Mouse (Mus musculus): ENCODE measurements at regions not wholly inside any gene's neighbourhood (a gene's known extent, or its start where the extent isn't known, plus 50 kb on each side); places are given as distances from the start of the nearest gene placed in this dataset.

DNA sequence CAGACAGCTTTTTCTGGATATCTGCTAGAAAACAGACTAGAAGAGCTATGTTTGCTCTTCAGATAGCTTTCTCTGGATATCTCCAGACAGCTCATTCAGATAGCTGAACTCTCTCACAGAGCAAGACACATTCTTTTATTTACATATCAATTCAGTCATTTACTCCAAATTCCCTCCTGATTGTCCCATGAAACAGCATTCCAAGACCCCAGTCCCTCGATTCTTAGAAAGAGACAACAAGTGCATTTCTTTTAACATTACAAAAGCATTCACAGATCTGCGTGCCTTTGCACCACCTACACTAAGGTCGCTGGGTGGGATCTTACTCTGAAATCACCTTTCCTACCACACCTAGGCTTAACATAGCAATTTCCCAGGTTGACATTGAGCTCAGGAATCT is 1039.5 kb upstream of the Ddx18 start:
- Histone ChIP-seq H3K4me1 (ENCODE audit: control insufficient read depth, insufficient read depth, low read length) (no peaks in the 10 kb centered on the region), H3K4me3 (ENCODE audit: insufficient read depth, low read depth, low read length) (no peak overlapping the region), H3K27ac (ENCODE audit: insufficient read depth, low read depth, low read length) (no peak overlapping the region)
- 67% methylated on average over 3 of the region's 3 CpGs for WGBS
- no peak for TF ChIP-seq POLR2A (IDR thresholded peaks at IDR 0.05; ENCODE audit: insufficient read depth, low read depth, low read length)
- TF ChIP-seq CTCF (IDR thresholded peaks at IDR 0.05; ENCODE audit: insufficient read depth, low read depth, low read length) = no peak

DNA sequence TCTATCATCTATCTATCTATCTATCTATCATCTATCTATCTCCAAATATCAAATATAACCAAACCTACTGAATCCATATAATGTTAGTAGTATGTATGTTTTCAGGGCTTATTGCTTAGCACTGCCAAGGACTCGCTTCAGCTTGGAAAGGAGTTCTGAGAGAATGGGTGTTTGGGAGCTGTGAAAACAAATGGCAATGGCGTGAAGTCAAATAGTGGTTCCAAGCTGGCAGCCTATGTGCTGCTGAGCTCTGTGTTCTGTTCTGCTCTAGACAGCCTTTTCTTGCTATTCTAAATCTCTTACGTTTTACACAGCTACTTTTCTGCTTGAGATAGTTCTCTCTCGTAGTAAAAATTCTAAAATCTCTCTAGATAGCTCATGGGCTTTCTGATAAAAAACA is 1008.2 kb upstream of the Ddx18 start:
- TF ChIP-seq POLR2A (IDR thresholded peaks at IDR 0.05; ENCODE audit: insufficient read depth, low read depth, low read length) = no peak
- TF ChIP-seq CTCF (IDR thresholded peaks at IDR 0.05; ENCODE audit: insufficient read depth, low read depth, low read length) = no peak
- 57% methylated on average over 4 of the region's 4 CpGs for WGBS
- H3K4me3 ChIP-seq (ENCODE audit: insufficient read depth, low read depth, low read length) = no peak overlapping the region
- H3K27ac ChIP-seq (ENCODE audit: insufficient read depth, low read depth, low read length) = no peak overlapping the region
- H3K4me1 ChIP-seq (ENCODE audit: control insufficient read depth, insufficient read depth, low read length) = no peaks in the 10 kb centered on the region

DNA sequence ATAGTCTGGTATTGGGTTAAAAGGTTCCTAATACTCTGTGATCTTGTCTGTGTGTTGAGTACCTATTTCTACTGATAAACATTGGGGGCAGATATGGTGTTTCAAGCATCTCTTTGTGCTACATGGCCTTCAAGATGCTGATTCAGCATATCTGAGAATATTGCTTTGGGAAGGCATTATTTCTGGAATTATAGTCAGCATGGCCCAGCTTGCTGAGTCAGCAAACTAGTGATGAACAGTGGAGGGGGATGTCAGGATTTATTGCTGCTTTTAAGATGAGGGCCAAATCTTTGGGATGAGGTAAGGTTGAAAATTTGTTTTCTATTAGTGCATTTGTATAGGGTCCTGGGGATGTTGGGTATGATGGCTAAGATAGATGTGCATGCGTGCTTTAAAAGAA is 983.8 kb upstream of the Ddx18 start:
- Histone ChIP-seq H3K4me3 (ENCODE audit: insufficient read depth, low read depth, low read length) (no peak overlapping the region), H3K27ac (ENCODE audit: insufficient read depth, low read depth, low read length) (no peak overlapping the region), H3K4me1 (ENCODE audit: control insufficient read depth, insufficient read depth, low read length) (no peaks in the 10 kb centered on the region)
- no peak for TF ChIP-seq CTCF (IDR thresholded peaks at IDR 0.05; ENCODE audit: insufficient read depth, low read depth, low read length)
- TF ChIP-seq POLR2A (IDR thresholded peaks at IDR 0.05; ENCODE audit: insufficient read depth, low read depth, low read length) = no peak
- WGBS = 95% methylated on average over 1 of the region's 1 CpGs

DNA sequence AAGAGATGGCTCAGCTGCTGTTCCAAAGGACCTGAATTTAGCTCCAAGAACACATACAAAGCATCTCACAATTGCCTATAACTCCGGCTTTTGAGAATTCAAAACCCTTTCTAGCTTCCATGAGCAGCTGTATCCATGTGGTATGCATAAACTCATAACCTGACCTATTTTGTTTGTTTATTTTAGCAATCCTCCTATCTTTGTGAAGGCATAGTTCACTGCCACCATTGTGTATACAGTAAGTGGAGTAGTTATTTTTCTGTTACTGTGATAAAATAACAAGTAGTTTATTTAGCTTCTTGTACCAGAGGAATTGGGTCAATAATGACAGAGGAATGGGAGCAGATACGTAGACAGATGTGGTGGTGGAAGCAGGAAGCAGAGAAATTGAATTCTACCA is 941.8 kb upstream of the Ddx18 start:
- Histone ChIP-seq H3K27ac (ENCODE audit: insufficient read depth, low read depth, low read length) (no peak overlapping the region), H3K4me3 (ENCODE audit: insufficient read depth, low read depth, low read length) (no peak overlapping the region), H3K4me1 (ENCODE audit: control insufficient read depth, insufficient read depth, low read length) (no peaks in the 10 kb centered on the region)
- WGBS = 63% methylated on average over 2 of the region's 2 CpGs
- no peak for TF ChIP-seq POLR2A (IDR thresholded peaks at IDR 0.05; ENCODE audit: insufficient read depth, low read depth, low read length)
- no peak for TF ChIP-seq CTCF (IDR thresholded peaks at IDR 0.05; ENCODE audit: insufficient read depth, low read depth, low read length)

DNA sequence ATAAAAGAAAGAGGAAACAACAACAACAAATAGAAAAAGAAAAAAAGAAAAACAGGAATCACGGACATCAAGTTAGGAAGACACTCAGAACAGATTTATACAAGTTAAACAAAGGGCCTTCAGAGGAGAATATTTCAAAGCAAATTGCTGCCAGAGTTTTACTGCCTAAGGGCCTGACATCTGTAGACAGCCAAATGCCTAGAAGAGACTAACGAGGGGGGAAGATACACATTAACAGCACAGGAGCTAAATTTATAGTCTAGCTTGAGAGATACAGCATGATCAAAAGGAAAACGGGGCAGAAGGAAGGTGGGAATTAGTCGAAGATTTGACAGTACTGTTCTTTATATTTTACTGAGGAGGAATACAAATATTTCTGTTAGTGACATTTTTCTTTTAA is 933.9 kb upstream of the Ddx18 start:
- TF ChIP-seq CTCF (IDR thresholded peaks at IDR 0.05; ENCODE audit: insufficient read depth, low read depth, low read length) = no peak
- no peak for TF ChIP-seq POLR2A (IDR thresholded peaks at IDR 0.05; ENCODE audit: insufficient read depth, low read depth, low read length)
- Histone ChIP-seq H3K4me3 (ENCODE audit: insufficient read depth, low read depth, low read length) (no peak overlapping the region), H3K27ac (ENCODE audit: insufficient read depth, low read depth, low read length) (no peak overlapping the region), H3K4me1 (ENCODE audit: control insufficient read depth, insufficient read depth, low read length) (no peaks in the 10 kb centered on the region)
- 37% methylated on average over 4 of the region's 4 CpGs for WGBS

DNA sequence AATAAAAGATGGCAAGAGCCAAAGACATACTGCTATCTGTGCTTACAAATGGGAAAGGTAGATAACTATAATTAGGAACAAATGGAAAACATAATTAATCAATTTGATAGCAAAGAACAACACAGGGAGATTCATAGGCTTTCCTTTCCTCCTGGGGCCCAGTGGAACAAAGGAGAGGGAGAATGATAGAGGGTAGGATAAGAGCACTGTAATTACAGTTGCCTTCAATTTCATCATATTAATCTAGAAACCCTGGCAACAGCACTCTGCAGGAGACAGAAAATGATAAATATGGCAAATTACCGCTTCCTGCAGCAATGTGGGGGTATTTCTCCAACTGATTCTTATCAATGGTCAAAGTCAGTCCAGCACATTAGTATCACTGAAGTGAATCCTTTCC is 910.2 kb upstream of the Ddx18 start:
- TF ChIP-seq CTCF (IDR thresholded peaks at IDR 0.05; ENCODE audit: insufficient read depth, low read depth, low read length) (no peak), POLR2A (IDR thresholded peaks at IDR 0.05; ENCODE audit: insufficient read depth, low read depth, low read length) (no peak)
- WGBS = 87% methylated on average over 1 of the region's 1 CpGs
- no peaks in the 10 kb centered on the region for H3K4me1 ChIP-seq (ENCODE audit: control insufficient read depth, insufficient read depth, low read length)
- no peak overlapping the region for H3K4me3 ChIP-seq (ENCODE audit: insufficient read depth, low read depth, low read length)
- no peak overlapping the region for H3K27ac ChIP-seq (ENCODE audit: insufficient read depth, low read depth, low read length)

DNA sequence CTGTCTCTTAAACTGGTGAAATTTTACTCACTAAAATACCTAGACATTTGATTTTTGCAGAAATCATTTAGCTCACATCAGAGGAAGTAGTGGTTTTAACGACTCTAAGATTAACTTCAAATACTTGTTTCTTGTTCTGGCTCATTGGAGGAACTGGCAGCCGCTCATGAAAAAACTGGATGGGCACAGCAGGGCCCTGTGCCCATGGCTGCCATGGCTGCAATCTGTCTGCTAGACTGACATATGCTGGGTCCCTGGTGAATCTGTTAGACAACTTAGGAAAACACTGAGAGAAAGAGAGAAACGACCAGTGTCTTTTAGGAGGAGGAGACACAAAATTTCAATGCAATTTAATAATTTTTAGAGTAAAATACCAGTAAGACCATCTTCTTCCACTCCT is 896.1 kb upstream of the Ddx18 start:
- H3K4me1 ChIP-seq (ENCODE audit: control insufficient read depth, insufficient read depth, low read length) = no peaks in the 10 kb centered on the region
- WGBS = 65% methylated on average over 3 of the region's 3 CpGs
- H3K27ac ChIP-seq (ENCODE audit: insufficient read depth, low read depth, low read length) = no peak overlapping the region
- H3K4me3 ChIP-seq (ENCODE audit: insufficient read depth, low read depth, low read length) = no peak overlapping the region
- TF ChIP-seq CTCF (IDR thresholded peaks at IDR 0.05; ENCODE audit: insufficient read depth, low read depth, low read length) (no peak), POLR2A (IDR thresholded peaks at IDR 0.05; ENCODE audit: insufficient read depth, low read depth, low read length) (no peak)

DNA sequence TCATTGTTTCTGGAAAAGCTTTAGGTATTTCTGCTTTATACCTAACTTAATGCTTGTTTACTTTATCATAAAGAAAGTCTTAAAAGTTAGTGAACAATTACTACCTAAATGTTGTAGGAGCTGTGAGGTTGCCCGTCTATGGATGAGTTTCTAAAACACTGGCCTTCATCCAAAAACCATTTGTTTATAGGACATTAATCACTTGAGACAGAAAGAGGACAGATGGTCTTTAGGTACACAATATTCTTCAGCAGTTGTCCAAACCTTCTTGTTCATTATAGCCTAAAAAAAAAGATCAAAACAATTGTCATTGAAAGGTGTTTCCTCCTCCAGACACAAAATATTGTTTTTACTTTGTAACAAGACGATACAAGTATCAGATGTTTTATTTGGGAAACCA is 891.3 kb upstream of the Ddx18 start:
- Histone ChIP-seq H3K4me1 (ENCODE audit: control insufficient read depth, insufficient read depth, low read length) (no peaks in the 10 kb centered on the region), H3K4me3 (ENCODE audit: insufficient read depth, low read depth, low read length) (no peak overlapping the region), H3K27ac (ENCODE audit: insufficient read depth, low read depth, low read length) (no peak overlapping the region)
- 85% methylated on average over 2 of the region's 2 CpGs for WGBS
- TF ChIP-seq POLR2A (IDR thresholded peaks at IDR 0.05; ENCODE audit: insufficient read depth, low read depth, low read length) (no peak), CTCF (IDR thresholded peaks at IDR 0.05; ENCODE audit: insufficient read depth, low read depth, low read length) (no peak)

DNA sequence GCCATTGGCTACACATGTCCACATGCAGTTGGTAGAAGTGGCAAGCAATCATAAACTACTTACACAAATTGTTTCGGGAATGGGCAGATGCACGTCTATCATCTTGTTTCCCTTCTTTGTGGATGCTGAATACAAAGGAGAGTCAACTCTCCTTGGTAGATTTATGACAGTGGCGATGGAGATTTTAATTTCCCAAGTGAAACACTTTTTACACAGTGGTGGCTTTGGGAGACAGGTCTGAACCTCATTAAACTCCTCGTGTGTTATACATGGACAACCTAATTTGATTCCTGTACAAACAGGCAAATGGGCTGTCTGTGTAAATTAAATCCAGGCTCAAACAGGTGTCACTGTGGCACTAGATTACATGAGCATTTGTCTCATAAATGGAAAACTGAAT is 887.1 kb upstream of the Ddx18 start:
- Histone ChIP-seq H3K4me1 (ENCODE audit: control insufficient read depth, insufficient read depth, low read length) (no peaks in the 10 kb centered on the region), H3K27ac (ENCODE audit: insufficient read depth, low read depth, low read length) (no peak overlapping the region), H3K4me3 (ENCODE audit: insufficient read depth, low read depth, low read length) (no peak overlapping the region)
- WGBS = 75% methylated on average over 4 of the region's 4 CpGs
- TF ChIP-seq CTCF (IDR thresholded peaks at IDR 0.05; ENCODE audit: insufficient read depth, low read depth, low read length) (no peak), POLR2A (IDR thresholded peaks at IDR 0.05; ENCODE audit: insufficient read depth, low read depth, low read length) (no peak)

DNA sequence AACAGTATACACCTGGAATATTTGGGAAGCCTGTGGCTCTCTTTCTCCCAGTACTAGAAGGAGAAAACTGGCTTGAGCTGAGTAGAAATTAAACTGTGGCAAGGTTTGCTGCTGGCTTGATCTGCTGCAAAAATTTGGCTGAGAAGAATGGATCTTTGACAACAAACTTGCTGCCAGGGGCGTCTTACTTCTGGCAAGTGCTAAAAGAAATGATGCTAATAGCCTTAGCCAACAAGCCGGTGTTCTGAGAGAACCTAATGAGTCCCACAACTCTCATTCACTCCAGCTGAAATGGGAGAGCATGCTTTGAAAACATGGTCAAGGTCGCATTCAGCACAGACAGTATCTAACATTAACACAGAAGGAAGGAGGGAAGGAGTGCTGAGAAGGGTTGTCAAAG is 885.8 kb upstream of the Ddx18 start:
- WGBS = 43% methylated on average over 3 of the region's 3 CpGs
- Histone ChIP-seq H3K4me3 (ENCODE audit: insufficient read depth, low read depth, low read length) (no peak overlapping the region), H3K4me1 (ENCODE audit: control insufficient read depth, insufficient read depth, low read length) (no peaks in the 10 kb centered on the region), H3K27ac (ENCODE audit: insufficient read depth, low read depth, low read length) (no peak overlapping the region)
- TF ChIP-seq CTCF (IDR thresholded peaks at IDR 0.05; ENCODE audit: insufficient read depth, low read depth, low read length) (no peak), POLR2A (IDR thresholded peaks at IDR 0.05; ENCODE audit: insufficient read depth, low read depth, low read length) (no peak)
